In genomic region chr7:18728391-18728790, GRCm38 (mm10) we compare ENCODE assay signal across 27 mouse cellular contexts. TPM values are rescaled to one million over a fixed set of nuclear protein-coding genes. Genes with fewer than 3 reads are reported as not detected.
DNase-seq lines count a peak whose midpoint lies in the region; ATAC-seq and TF ChIP-seq lines count a peak whose summit lies in the region.
"Had no signal": no experiment of that assay in that cellular context is flagged by ENCODE, and none has a peak within 500 bp of the region (broad histone marks: within the 10 kb centered on the region; RNA-seq: fewer than 3 reads in every experiment).

No protein-coding gene starts in this region.

- H3K4me1 ChIP-seq in heart, embryonic 10.5 days: no peaks in the 10 kb centered on the region
- no peaks in the 10 kb centered on the region for H3K4me1 ChIP-seq in midbrain, embryonic 10.5 days
- no peaks in the 10 kb centered on the region for H3K4me1 ChIP-seq in midbrain, embryonic 14.5 days (ENCODE audit: control insufficient read depth, insufficient read depth, low read length)
- no peaks in the 10 kb centered on the region for H3K4me1 ChIP-seq in limb, embryonic 10.5 days
- no peaks in the 10 kb centered on the region for H3K4me1 ChIP-seq in stomach, postnatal 0 days (replicated peaks; ENCODE audit: control insufficient read depth, insufficient read depth)
- H3K4me1 ChIP-seq: embryonic facial prominence, embryonic 10.5 days; embryonic facial prominence, embryonic 12.5 days; forebrain, embryonic 13.5 days; forebrain, embryonic 15.5 days had no signal

- WGBS in heart, embryonic 10.5 days: 59% methylated on average over 1 of the region's 1 CpGs
- WGBS in midbrain, embryonic 10.5 days: 73% methylated on average over 1 of the region's 1 CpGs
- WGBS in midbrain, embryonic 14.5 days: 78% methylated on average over 1 of the region's 1 CpGs
- 86% methylated on average over 1 of the region's 1 CpGs for WGBS in limb, embryonic 10.5 days
- 81% methylated on average over 1 of the region's 1 CpGs for WGBS in stomach, postnatal 0 days

- H3K27ac ChIP-seq in heart, embryonic 10.5 days: no peak overlapping the region
- no peak overlapping the region for H3K27ac ChIP-seq in midbrain, embryonic 10.5 days (replicated peaks)
- H3K27ac ChIP-seq in midbrain, embryonic 14.5 days (replicated peaks; ENCODE audit: low read depth, low read length): no peak overlapping the region
- H3K27ac ChIP-seq in limb, embryonic 10.5 days: no peak overlapping the region
- no peak overlapping the region for H3K27ac ChIP-seq in stomach, postnatal 0 days (replicated peaks)
- H3K27ac ChIP-seq: embryonic facial prominence, embryonic 10.5 days; embryonic facial prominence, embryonic 12.5 days; forebrain, embryonic 13.5 days; forebrain, embryonic 15.5 days had no signal

- intact Hi-C loops in heart, postnatal 14 days (cut with DNase I): no loop called here

- DNase-seq in heart, embryonic 10.5 days (ENCODE audit: low spot score): peak; percentile 52
- DNase-seq in heart, postnatal 14 days: no peak
- peak; percentile 0 for DNase-seq in midbrain, embryonic 10.5 days (ENCODE audit: low spot score)
- DNase-seq in midbrain, embryonic 14.5 days: no peak
- peak; percentile 13 for DNase-seq in limb, embryonic 10.5 days (ENCODE audit: low spot score)
- peak; percentile 2 for DNase-seq in stomach, postnatal 0 days (ENCODE audit: low spot score)
- no peak for DNase-seq in cerebellum, adult 11-12 months
- DNase-seq: adrenal gland, adult 2 months; adrenal gland, postnatal 10 days; adrenal gland, postnatal 25 days; cerebellum, adult 11 months; cerebellum, adult 2 months; cerebellum, adult 9-10 months; cerebellum, postnatal 10 days; cerebellum, postnatal 25 days had no signal

- H3K27me3 ChIP-seq in heart, embryonic 10.5 days (ENCODE audit: insufficient read depth, poor library complexity, severe bottlenecking): no peaks in the 10 kb centered on the region
- H3K27me3 ChIP-seq in midbrain, embryonic 10.5 days (ENCODE audit: low read depth, poor library complexity, severe bottlenecking): no peaks in the 10 kb centered on the region
- no peaks in the 10 kb centered on the region for H3K27me3 ChIP-seq in midbrain, embryonic 14.5 days (ENCODE audit: control insufficient read depth, insufficient read depth, low read length)
- H3K27me3 ChIP-seq in limb, embryonic 10.5 days (ENCODE audit: low read depth, poor library complexity, severe bottlenecking): no peaks in the 10 kb centered on the region
- H3K27me3 ChIP-seq in stomach, postnatal 0 days (ENCODE audit: control insufficient read depth, insufficient read depth, low read length): no peaks in the 10 kb centered on the region
- H3K27me3 ChIP-seq: embryonic facial prominence, embryonic 12.5 days; forebrain, embryonic 13.5 days; forebrain, embryonic 15.5 days had no signal

- no peak for TF ChIP-seq CTCF in stomach, postnatal 0 days (IDR thresholded peaks at IDR 0.05; ENCODE audit: low read depth)

- no peak for TF ChIP-seq EP300 in stomach, postnatal 0 days (optimal IDR thresholded peaks at IDR 0.05)

- H3K9me3 ChIP-seq in heart, embryonic 10.5 days: no peaks in the 10 kb centered on the region
- H3K9me3 ChIP-seq in midbrain, embryonic 10.5 days (replicated peaks): no peaks in the 10 kb centered on the region
- H3K9me3 ChIP-seq in midbrain, embryonic 14.5 days (ENCODE audit: control insufficient read depth, low read length): no peaks in the 10 kb centered on the region
- no peaks in the 10 kb centered on the region for H3K9me3 ChIP-seq in limb, embryonic 10.5 days (replicated peaks)
- H3K9me3 ChIP-seq in stomach, postnatal 0 days (ENCODE audit: control insufficient read depth, low read length): no peaks in the 10 kb centered on the region
- H3K9me3 ChIP-seq: embryonic facial prominence, embryonic 10.5 days; embryonic facial prominence, embryonic 12.5 days; forebrain, embryonic 13.5 days; forebrain, embryonic 15.5 days had no signal

- no peak overlapping the region for H3K9ac ChIP-seq in midbrain, embryonic 14.5 days (replicated peaks; ENCODE audit: low read length)
- H3K9ac ChIP-seq in stomach, postnatal 0 days (ENCODE audit: low read length): no peak overlapping the region
- H3K9ac ChIP-seq: embryonic facial prominence, embryonic 12.5 days; forebrain, embryonic 13.5 days; forebrain, embryonic 15.5 days had no signal

- H3K36me3 ChIP-seq in heart, embryonic 10.5 days: no peaks in the 10 kb centered on the region
- no peaks in the 10 kb centered on the region for H3K36me3 ChIP-seq in midbrain, embryonic 10.5 days
- no peaks in the 10 kb centered on the region for H3K36me3 ChIP-seq in midbrain, embryonic 14.5 days (ENCODE audit: control insufficient read depth, insufficient read depth, low read length)
- H3K36me3 ChIP-seq in limb, embryonic 10.5 days: no peaks in the 10 kb centered on the region
- no peaks in the 10 kb centered on the region for H3K36me3 ChIP-seq in stomach, postnatal 0 days (ENCODE audit: control insufficient read depth, insufficient read depth, low read length)
- H3K36me3 ChIP-seq: embryonic facial prominence, embryonic 10.5 days; embryonic facial prominence, embryonic 12.5 days; forebrain, embryonic 15.5 days had no signal

- ATAC-seq in midbrain, embryonic 14.5 days (ENCODE audit: low FRiP score, low TSS enrichment): no peak
- ATAC-seq in stomach, postnatal 0 days (ENCODE audit: low FRiP score, low TSS enrichment): no peak
- ATAC-seq: forebrain, embryonic 13.5 days; forebrain, embryonic 15.5 days had no signal

- no peak overlapping the region for H3K4me2 ChIP-seq in midbrain, embryonic 14.5 days (ENCODE audit: low read length)
- no peak overlapping the region for H3K4me2 ChIP-seq in stomach, postnatal 0 days (replicated peaks; ENCODE audit: low read depth)
- H3K4me2 ChIP-seq: embryonic facial prominence, embryonic 12.5 days; forebrain, embryonic 13.5 days; forebrain, embryonic 15.5 days had no signal

- H3K4me3 ChIP-seq in heart, embryonic 10.5 days: no peak overlapping the region
- H3K4me3 ChIP-seq in midbrain, embryonic 10.5 days: no peak overlapping the region
- no peak overlapping the region for H3K4me3 ChIP-seq in midbrain, embryonic 14.5 days (replicated peaks; ENCODE audit: low read depth, low read length)
- no peak overlapping the region for H3K4me3 ChIP-seq in limb, embryonic 10.5 days
- no peak overlapping the region for H3K4me3 ChIP-seq in stomach, postnatal 0 days (ENCODE audit: low read depth, low read length)
- H3K4me3 ChIP-seq: embryonic facial prominence, embryonic 10.5 days; embryonic facial prominence, embryonic 12.5 days; forebrain, embryonic 13.5 days; forebrain, embryonic 15.5 days had no signal

RNA-seq across cellular contexts. Expression of gene Psg22, which starts 10.5 kb away (rescaled TPM):
- polyA plus RNA-seq in heart, embryonic 10.5 days (2016; fragmentation: Nextera tagmentation; extraction: Ambion mirVana): not detected in 2 replicates
- total RNA-seq in heart, postnatal 14 days (2021): not detected
- not detected in 2 replicates for polyA plus RNA-seq in midbrain, embryonic 10.5 days (2016; fragmentation: Nextera tagmentation; extraction: Ambion mirVana)
- not detected in 2 replicates for polyA plus RNA-seq in midbrain, embryonic 14.5 days (2014; fragmentation: Nextera tagmentation; extraction: Ambion mirVana)
- polyA plus RNA-seq in limb, embryonic 10.5 days (2016; fragmentation: Nextera tagmentation; extraction: Ambion mirVana): not detected in 2 replicates
- polyA plus RNA-seq in stomach, postnatal 0 days (2015; fragmentation: Nextera tagmentation; extraction: Ambion mirVana): not detected in 2 replicates
- total RNA-seq: adrenal gland, adult 2 months; adrenal gland, postnatal 10 days; adrenal gland, postnatal 25 days; adrenal gland, postnatal 4 days; ES-E14; MEL had no signal
- polyA plus RNA-seq: adrenal gland, adult 2 months; brain, embryonic 14.5 days; C2C12; cerebellum, adult 2 months; cortical plate, adult 2 months; embryonic facial prominence, embryonic 10.5 days; embryonic facial prominence, embryonic 12.5 days; embryonic facial prominence, embryonic 14.5 days; forebrain, embryonic 11.5 days; forebrain, embryonic 13.5 days; forebrain, embryonic 15.5 days had no signal

RNA-seq across cellular contexts. Expression of gene Psg20, which starts 42.4 kb away (rescaled TPM):
- polyA plus RNA-seq in heart, embryonic 10.5 days (2016; fragmentation: Nextera tagmentation; extraction: Ambion mirVana): not detected in 2 replicates
- total RNA-seq in heart, postnatal 14 days (2021): not detected
- polyA plus RNA-seq in midbrain, embryonic 10.5 days (2016; fragmentation: Nextera tagmentation; extraction: Ambion mirVana): not detected in 2 replicates
- not detected in 2 replicates for polyA plus RNA-seq in midbrain, embryonic 14.5 days (2014; fragmentation: Nextera tagmentation; extraction: Ambion mirVana)
- polyA plus RNA-seq in limb, embryonic 10.5 days (2016; fragmentation: Nextera tagmentation; extraction: Ambion mirVana): not detected in 2 replicates
- polyA plus RNA-seq in stomach, postnatal 0 days (2015; fragmentation: Nextera tagmentation; extraction: Ambion mirVana): not detected in 2 replicates
- total RNA-seq: adrenal gland, adult 2 months; adrenal gland, postnatal 10 days; adrenal gland, postnatal 25 days; adrenal gland, postnatal 4 days; ES-E14; MEL had no signal
- polyA plus RNA-seq: adrenal gland, adult 2 months; brain, embryonic 14.5 days; C2C12; cerebellum, adult 2 months; cortical plate, adult 2 months; embryonic facial prominence, embryonic 10.5 days; embryonic facial prominence, embryonic 12.5 days; embryonic facial prominence, embryonic 14.5 days; forebrain, embryonic 11.5 days; forebrain, embryonic 13.5 days; forebrain, embryonic 15.5 days had no signal

Comparison
In these comparisons a context has a peak if more than half of its experiments do, and no peak if none do; other contexts are left out.
1. DNase-seq: peak in heart, embryonic 10.5 days (single experiment), midbrain, embryonic 10.5 days (single experiment), limb, embryonic 10.5 days (single experiment) and stomach, postnatal 0 days (single experiment); none in heart, postnatal 14 days (0 of 2), midbrain, embryonic 14.5 days (single experiment) and cerebellum, adult 11-12 months (single experiment).